Mouse (Mus musculus) megakaryocyte, embryonic 14.5 days (primary cell): ENCODE measurements around the gene Engase.

Experiments used
- FLI1 ChIP-seq: IDR thresholded peaks from 2 replicates; pipeline ENCODE4 v1.6.1; 2012; ENCODE audit warnings: low read length, inconsistent platforms, mixed read lengths
- GATA1 ChIP-seq: IDR thresholded peaks from 3 replicates; pipeline ENCODE4 v1.6.1; 2012; ENCODE audit warnings: mixed read lengths, low read length, inconsistent platforms, borderline replicate concordance

DNA sequence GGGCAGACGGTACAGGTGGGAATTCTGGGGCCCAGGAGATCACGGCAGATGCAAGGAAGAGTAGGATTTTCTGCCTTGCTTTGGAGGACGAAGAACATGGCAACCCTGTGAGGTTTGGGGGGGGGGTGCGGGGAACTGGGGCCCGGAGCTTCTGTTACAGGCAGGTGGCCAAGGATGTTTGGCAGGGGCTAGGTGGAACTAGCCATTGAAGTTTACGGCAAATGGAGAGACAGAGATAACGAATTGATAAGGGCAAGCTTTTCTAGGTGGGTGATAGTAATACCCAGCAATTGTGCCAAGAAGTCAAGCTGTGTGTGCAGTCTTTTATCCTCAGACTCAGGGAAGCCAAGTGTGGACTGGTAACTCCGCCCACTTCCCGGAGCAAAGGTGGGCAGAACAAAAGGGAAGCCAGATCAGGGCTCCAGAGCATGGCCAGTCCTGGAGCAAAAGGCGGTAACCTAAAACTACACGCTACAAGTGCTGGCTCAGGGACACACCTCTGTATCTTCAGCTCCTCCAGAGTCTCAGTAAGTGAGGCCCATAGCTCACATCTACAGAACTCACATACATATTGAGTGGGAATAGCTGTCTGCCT is 9.1 kb upstream of the Engase start:
- no peak for TF ChIP-seq FLI1
- TF ChIP-seq GATA1 = no peak
